Mouse (Mus musculus): ENCODE results near the gene Lgals3bp.

GRCm38 (mm10) chr11:118347911-118348310, 54.0 kb downstream of the Lgals3bp start:
- TF ChIP-seq CTCF (IDR thresholded peaks at IDR 0.05) (no peak), EP300 (IDR thresholded peaks at IDR 0.05) (no peak)

All from lung, postnatal 0 days (tissue).